Mouse (Mus musculus) CD4-positive, CD25-positive, alpha-beta regulatory T cell, adult 9 weeks (primary cell): ENCODE data around the gene Krt5. TPM values are rescaled to one million over a fixed set of nuclear protein-coding genes. Genes with fewer than 3 reads are reported as not detected.

Experiments used
- polyA plus RNA-seq: library from polyadenylated mRNA; unstranded; fragments of 100-300 nt; shearing (Covaris generic); gene quantifications from one replicate; pipeline ENCODE4 v1.2.1, GENCODE M21; 2017

The Krt5 gene
- not detected for polyA plus RNA-seq

GRCm38 (mm10) chr15:101712720-101713119 is at the start of gene Krt5:
Gene Krt5 (minus strand): TSS chr15:101712898.

GRCm38 (mm10) chr15:101742711-101743110 is 30.0 kb upstream of the Krt5 start, which contains the start of gene Krt71:
Gene Krt71 (minus strand): TSS chr15:101743109.

DNA sequence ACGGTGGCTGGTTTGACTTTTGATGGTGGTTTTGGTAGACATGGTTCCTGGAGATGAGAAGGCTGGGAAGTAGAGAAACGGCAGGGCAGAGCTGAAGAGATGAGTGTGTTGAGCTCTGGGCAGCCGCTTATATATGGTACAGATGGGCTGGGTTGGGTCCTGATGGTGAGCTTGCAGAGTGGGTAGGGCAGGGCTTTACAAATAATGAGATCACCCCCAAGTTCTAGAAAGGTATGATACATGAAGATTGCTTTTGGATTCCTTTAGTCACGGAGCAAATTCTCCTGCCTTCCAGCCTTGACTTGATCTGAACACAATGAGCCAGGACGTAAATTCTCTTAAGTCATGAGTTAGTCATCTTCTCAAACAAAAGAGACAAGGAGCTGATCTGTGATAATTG is 18.5 kb downstream of the Krt5 start, which contains the start of gene Krt6a:
Gene Krt6a, minus strand, starts transcription at position 101 of the 400 bp plus-strand sequence.

GRCm38 (mm10) chr15:101680187-101680586 is 32.5 kb downstream of the Krt5 start, which contains the start of gene Krt6b:
Gene Krt6b (minus strand): TSS chr15:101680287.

Other genes starting within 250 kb of the Krt5 start
- gene Krt81, start 249.1 kb downstream of the Krt5 start, polyA plus RNA-seq: not detected
- not detected for gene Krt86, start 239.4 kb downstream of the Krt5 start, polyA plus RNA-seq
- 4.1 TPM for gene Krt83, start 221.4 kb downstream of the Krt5 start, polyA plus RNA-seq
- not detected for gene Gm49425, start 195.6 kb downstream of the Krt5 start, polyA plus RNA-seq
- not detected for gene Krt84, start 180.1 kb downstream of the Krt5 start, polyA plus RNA-seq
- gene Krt82, start 162.2 kb downstream of the Krt5 start, polyA plus RNA-seq: not detected
- gene Krt90, start 149.9 kb downstream of the Krt5 start, polyA plus RNA-seq: not detected
- gene Krt75, start 139.0 kb downstream of the Krt5 start, polyA plus RNA-seq: not detected
- not detected for gene Gm5414, start 84.7 kb downstream of the Krt5 start, polyA plus RNA-seq
- not detected for gene Gm5478, start 65.5 kb downstream of the Krt5 start, polyA plus RNA-seq
- gene Krt6b, start 32.6 kb downstream of the Krt5 start, polyA plus RNA-seq: not detected
- not detected for gene Krt6a, start 18.6 kb downstream of the Krt5 start, polyA plus RNA-seq
- not detected for gene Krt71, start 30.2 kb upstream of the Krt5 start, polyA plus RNA-seq
- gene Krt72, start 73.6 kb upstream of the Krt5 start, polyA plus RNA-seq: not detected
- not detected for gene Krt73, start 89.4 kb upstream of the Krt5 start, polyA plus RNA-seq
- not detected for gene Krt2, start 105.3 kb upstream of the Krt5 start, polyA plus RNA-seq
- gene Krt1, start 137.9 kb upstream of the Krt5 start, polyA plus RNA-seq: not detected
- gene Krt77, start 156.8 kb upstream of the Krt5 start, polyA plus RNA-seq: not detected
- not detected for gene Krt76, start 180.0 kb upstream of the Krt5 start, polyA plus RNA-seq
- not detected for gene Krt4, start 211.8 kb upstream of the Krt5 start, polyA plus RNA-seq
- gene Krt79, start 227.4 kb upstream of the Krt5 start, polyA plus RNA-seq: not detected
- not detected for gene Krt78, start 241.4 kb upstream of the Krt5 start, polyA plus RNA-seq